19 mouse cellular contexts compared by ENCODE assay signal in the genomic region with DNA sequence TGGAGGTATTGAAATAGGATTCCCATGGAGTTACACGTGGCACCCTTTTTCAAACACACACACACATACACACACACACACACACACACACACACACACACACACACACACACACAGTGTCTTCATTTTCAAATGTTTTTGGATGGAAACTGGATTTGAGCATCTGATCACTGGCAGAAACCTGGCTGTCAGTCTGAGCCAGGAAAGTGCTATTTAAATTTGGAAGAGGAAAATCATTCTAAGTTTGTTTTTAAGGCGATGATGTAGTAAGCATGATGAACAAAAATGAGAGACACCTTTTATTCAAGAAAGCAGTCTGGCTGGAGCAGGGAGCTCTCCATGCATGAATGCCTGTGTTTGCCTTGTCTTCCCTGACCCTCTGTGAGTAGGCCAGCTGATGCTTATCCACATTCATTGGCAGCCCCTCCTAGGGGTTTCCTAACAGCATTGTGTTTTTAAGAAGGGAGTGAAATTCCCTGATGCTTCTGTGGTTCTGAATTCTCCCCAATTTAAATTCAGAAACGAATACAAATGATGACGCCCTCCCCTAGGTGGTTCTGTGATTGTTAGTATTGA.
"Had no signal": no experiment of that assay in that cellular context is flagged by ENCODE, and none has a peak within 500 bp of the region (broad histone marks: within the 10 kb centered on the region; RNA-seq: fewer than 3 reads in every experiment).

No protein-coding gene starts in this region.

- H3K27ac ChIP-seq: kidney, postnatal 0 days; layer of hippocampus, adult 2 months; left cerebral cortex, adult 2 months; liver, embryonic 14.5 days; midbrain, embryonic 10.5 days; midbrain, embryonic 15.5 days; neural tube, embryonic 12.5 days; neural tube, embryonic 15.5 days; stomach, embryonic 15.5 days had no signal

- H3K27me3 ChIP-seq: megakaryocyte, embryonic 14.5 days; midbrain, embryonic 15.5 days; neural tube, embryonic 12.5 days; neural tube, embryonic 15.5 days; stomach, embryonic 15.5 days had no signal

- H3K4me2 ChIP-seq: lung, embryonic 14.5 days; midbrain, embryonic 15.5 days; neural tube, embryonic 12.5 days; neural tube, embryonic 15.5 days; stomach, embryonic 15.5 days had no signal

- H3K9ac ChIP-seq: liver, embryonic 14.5 days; liver, postnatal 0 days; lung, embryonic 14.5 days; midbrain, embryonic 15.5 days; neural tube, embryonic 12.5 days; neural tube, embryonic 15.5 days; stomach, embryonic 15.5 days had no signal

- DNase-seq: kidney, adult 11 months; kidney, adult 8-10 months; kidney, postnatal 25 days; layer of hippocampus, postnatal 36 days; liver, postnatal 0 days; lung, embryonic 14.5 days; spleen, adult 18-20 months; thymus, postnatal 36 days had no signal

- H3K9me3 ChIP-seq: megakaryocyte, embryonic 14.5 days; midbrain, embryonic 10.5 days; midbrain, embryonic 15.5 days; neural tube, embryonic 12.5 days; neural tube, embryonic 15.5 days; stomach, embryonic 15.5 days had no signal

- H3K36me3 ChIP-seq: midbrain, embryonic 10.5 days; midbrain, embryonic 15.5 days; neural tube, embryonic 12.5 days; neural tube, embryonic 15.5 days; stomach, embryonic 15.5 days had no signal

- ATAC-seq: liver, postnatal 0 days; lung, postnatal 0 days; midbrain, embryonic 15.5 days had no signal

- H3K4me3 ChIP-seq: layer of hippocampus, adult 2 months; left cerebral cortex, adult 2 months; megakaryocyte, embryonic 14.5 days; midbrain, embryonic 10.5 days; midbrain, embryonic 15.5 days; neural tube, embryonic 12.5 days; neural tube, embryonic 15.5 days; stomach, embryonic 15.5 days had no signal

- H3K4me1 ChIP-seq: megakaryocyte, embryonic 14.5 days; midbrain, embryonic 15.5 days; neural tube, embryonic 12.5 days; neural tube, embryonic 15.5 days; stomach, embryonic 15.5 days had no signal
